Mouse (Mus musculus): ENCODE data around the gene Gkap1. TPM values are rescaled to one million over a fixed set of nuclear protein-coding genes. Genes with fewer than 3 reads are reported as not detected.
A peak's percentile ranks its signal among the peaks of the same experiment; 100 is the strongest.

Gene Gkap1
- polyA plus RNA-seq, 1 experiment, result 1.5 TPM

- TF ChIP-seq POLR2A (IDR thresholded peaks at IDR 0.05; ENCODE audit: low read depth, low read length) (no peak), CTCF (IDR thresholded peaks at IDR 0.05; ENCODE audit: extremely low read depth, insufficient read depth, insufficient read length, insufficient replicate concordance) (peak; percentile 94)
- Histone ChIP-seq H3K27me3 (ENCODE audit: control insufficient read depth, insufficient read depth, low read length) (no peaks in the 10 kb centered on the region), H3K36me3 (ENCODE audit: control insufficient read depth, insufficient read depth, low read length) (no peaks in the 10 kb centered on the region), H3K27ac (ENCODE audit: insufficient read depth, low read length) (no peak overlapping the region), H3K4me1 (ENCODE audit: control insufficient read depth, insufficient read depth, insufficient read length) (no peaks in the 10 kb centered on the region), H3K4me3 (ENCODE audit: extremely low read depth, insufficient read depth, insufficient read length) (no peak overlapping the region)
- WGBS, result 21% methylated on average over 13 of the region's 13 CpGs
- DNase-seq (ENCODE audit: low read depth in 1 of 2, low spot score in 2 of 2), result peak; percentile 41 to 76
Observed at GRCm38 (mm10) chr13:58287822-58288221, 12.3 kb upstream of the Gkap1 start.

- Histone ChIP-seq H3K27ac (ENCODE audit: insufficient read depth, low read length) (no peak overlapping the region), H3K4me1 (ENCODE audit: control insufficient read depth, insufficient read depth, insufficient read length) (no peaks in the 10 kb centered on the region), H3K4me3 (ENCODE audit: extremely low read depth, insufficient read depth, insufficient read length) (no peak overlapping the region), H3K36me3 (ENCODE audit: control insufficient read depth, insufficient read depth, low read length) (no peaks in the 10 kb centered on the region), H3K27me3 (ENCODE audit: control insufficient read depth, insufficient read depth, low read length) (0 out of 2 replicates have a peak, but pooled peaks cover 1% of the 10 kb centered on the region)
- no peak for DNase-seq (ENCODE audit: low read depth in 1 of 2, low spot score in 2 of 2)
- TF ChIP-seq POLR2A (IDR thresholded peaks at IDR 0.05; ENCODE audit: low read depth, low read length) (no peak), CTCF (IDR thresholded peaks at IDR 0.05; ENCODE audit: extremely low read depth, insufficient read depth, insufficient read length, insufficient replicate concordance) (no peak)
- WGBS, result 81% methylated on average over 4 of the region's 4 CpGs
Observed at GRCm38 (mm10) chr13:58283466-58283865, 8.0 kb upstream of the Gkap1 start.

- Histone ChIP-seq H3K27me3 (ENCODE audit: control insufficient read depth, insufficient read depth, low read length) (0 out of 2 replicates have a peak, but pooled peaks cover 1% of the 10 kb centered on the region), H3K27ac (ENCODE audit: insufficient read depth, low read length) (no peak overlapping the region), H3K36me3 (ENCODE audit: control insufficient read depth, insufficient read depth, low read length) (no peaks in the 10 kb centered on the region), H3K4me1 (ENCODE audit: control insufficient read depth, insufficient read depth, insufficient read length) (no peaks in the 10 kb centered on the region), H3K4me3 (ENCODE audit: extremely low read depth, insufficient read depth, insufficient read length) (no peak overlapping the region)
- no peak for TF ChIP-seq CTCF (IDR thresholded peaks at IDR 0.05; ENCODE audit: extremely low read depth, insufficient read depth, insufficient read length, insufficient replicate concordance)
- TF ChIP-seq POLR2A (IDR thresholded peaks at IDR 0.05; ENCODE audit: low read depth, low read length), result no peak
- WGBS, result 70% methylated on average over 4 of the region's 4 CpGs
- no peak for DNase-seq (ENCODE audit: low read depth in 1 of 2, low spot score in 2 of 2)
Observed at GRCm38 (mm10) chr13:58281936-58282335, 6.4 kb upstream of the Gkap1 start.

GRCm38 (mm10) chr13:58280528-58280927 is 5.0 kb upstream of the Gkap1 start:
- Histone ChIP-seq H3K27ac (ENCODE audit: insufficient read depth, low read length) (no peak overlapping the region), H3K4me1 (ENCODE audit: control insufficient read depth, insufficient read depth, insufficient read length) (no peaks in the 10 kb centered on the region), H3K36me3 (ENCODE audit: control insufficient read depth, insufficient read depth, low read length) (no peaks in the 10 kb centered on the region), H3K27me3 (ENCODE audit: control insufficient read depth, insufficient read depth, low read length) (0 out of 2 replicates have a peak, but pooled peaks cover 1% of the 10 kb centered on the region), H3K4me3 (ENCODE audit: extremely low read depth, insufficient read depth, insufficient read length) (no peak overlapping the region)
- 79% methylated on average over 3 of the region's 3 CpGs for WGBS
- no peak for DNase-seq (ENCODE audit: low read depth in 1 of 2, low spot score in 2 of 2)
- TF ChIP-seq CTCF (IDR thresholded peaks at IDR 0.05; ENCODE audit: extremely low read depth, insufficient read depth, insufficient read length, insufficient replicate concordance) (no peak), POLR2A (IDR thresholded peaks at IDR 0.05; ENCODE audit: low read depth, low read length) (no peak)

- DNase-seq (ENCODE audit: low read depth in 1 of 2, low spot score in 2 of 2), result no peak
- no peaks in the 10 kb centered on the region; the same call in none of the 2 replicates for H3K4me1 ChIP-seq (ENCODE audit: control insufficient read depth, insufficient read depth, insufficient read length)
- WGBS, result 84% methylated on average over 10 of the region's 10 CpGs
- H3K27me3 ChIP-seq (ENCODE audit: control insufficient read depth, insufficient read depth, low read length), result peaks cover 20% of the 10 kb centered on the region
- no peak overlapping the region for H3K4me3 ChIP-seq (ENCODE audit: extremely low read depth, insufficient read depth, insufficient read length)
- no peak for TF ChIP-seq CTCF (IDR thresholded peaks at IDR 0.05; ENCODE audit: extremely low read depth, insufficient read depth, insufficient read length, insufficient replicate concordance)
- H3K36me3 ChIP-seq (ENCODE audit: control insufficient read depth, insufficient read depth, low read length), result no peaks in the 10 kb centered on the region
- H3K27ac ChIP-seq (ENCODE audit: insufficient read depth, low read length), result no peak overlapping the region
Observed at GRCm38 (mm10) chr13:58276256-58276655, 757 bp upstream of the Gkap1 start.

GRCm38 (mm10) chr13:58275076-58275475 is 423 bp downstream of the Gkap1 start:
- Histone ChIP-seq H3K4me3 (ENCODE audit: extremely low read depth, insufficient read depth, insufficient read length) (peak overlapping the region; percentile 69; the same call in 1 of the 2 replicates), H3K27me3 (ENCODE audit: control insufficient read depth, insufficient read depth, low read length) (peaks cover 19% of the 10 kb centered on the region), H3K27ac (ENCODE audit: insufficient read depth, low read length) (no peak overlapping the region), H3K4me1 (ENCODE audit: control insufficient read depth, insufficient read depth, insufficient read length) (no peaks in the 10 kb centered on the region; the same call in none of the 2 replicates), H3K36me3 (ENCODE audit: control insufficient read depth, insufficient read depth, low read length) (no peaks in the 10 kb centered on the region)
- WGBS, result 46% methylated on average over 9 of the region's 9 CpGs
- TF ChIP-seq CTCF (IDR thresholded peaks at IDR 0.05; ENCODE audit: extremely low read depth, insufficient read depth, insufficient read length, insufficient replicate concordance) (no peak), POLR2A (IDR thresholded peaks at IDR 0.05; ENCODE audit: low read depth, low read length) (no peak)
- DNase-seq (ENCODE audit: low read depth in 1 of 2, low spot score in 2 of 2), result no peak

GRCm38 (mm10) chr13:58274259-58274991 is 1.1 kb downstream of the Gkap1 start:
- H3K27ac ChIP-seq (ENCODE audit: insufficient read depth, low read length), result no peak overlapping the region
- DNase-seq (ENCODE audit: low read depth in 1 of 2, low spot score in 2 of 2), result peak in 1 of 2 experiments; percentile 59
- peaks cover 19% of the 10 kb centered on the region for H3K27me3 ChIP-seq (ENCODE audit: control insufficient read depth, insufficient read depth, low read length)
- H3K36me3 ChIP-seq (ENCODE audit: control insufficient read depth, insufficient read depth, low read length), result no peaks in the 10 kb centered on the region
- no peak for TF ChIP-seq POLR2A (IDR thresholded peaks at IDR 0.05; ENCODE audit: low read depth, low read length)
- TF ChIP-seq CTCF (IDR thresholded peaks at IDR 0.05; ENCODE audit: extremely low read depth, insufficient read depth, insufficient read length, insufficient replicate concordance), result no peak
- 1% methylated on average over 83 of the region's 84 CpGs for WGBS
- H3K4me1 ChIP-seq (ENCODE audit: control insufficient read depth, insufficient read depth, insufficient read length), result no peaks in the 10 kb centered on the region; the same call in none of the 2 replicates
- H3K4me3 ChIP-seq (ENCODE audit: extremely low read depth, insufficient read depth, insufficient read length), result peak overlapping the region; percentile 69

All from spleen, adult 2 months (tissue).